Mouse (Mus musculus) liver, postnatal 0 days (tissue): ENCODE results near the gene Mov10l1. TPM values are rescaled to one million over a fixed set of nuclear protein-coding genes. Genes with fewer than 3 reads are reported as not detected.

Experiments
- ATAC-seq: fragments of 200-750 bp; cut with Nextera tagmentation; 2 replicates; pipeline ENCODE4 v1.8.0; 2017; ENCODE audit warnings: mild to moderate bottlenecking, moderate library complexity
- DNase-seq: peaks from one replicate; pipeline ENCODE4 v3.0.0-alpha.2; 2016
- H3K27ac ChIP-seq: fragments of 300-500 bp; sonication (generic); 2 replicates; pipeline ENCODE4 v1.5.1; 2014; ENCODE audit warnings: antibody characterized with exemption, moderate library complexity, mild to moderate bottlenecking, low read depth
- H3K27me3 ChIP-seq: fragments of 300-500 bp; sonication (generic); 2 replicates; pipeline ENCODE4 v1.6.1; 2014; ENCODE audit warnings: low read length, control low read depth, mixed read lengths; ENCODE audit not compliant: insufficient read depth
- H3K36me3 ChIP-seq: fragments of 300-500 bp; sonication (generic); replicated peaks from 2 replicates; pipeline ENCODE4 v1.6.1; 2014; ENCODE audit warnings: mild to moderate bottlenecking, control low read depth, low read length, moderate library complexity, mixed read lengths; ENCODE audit not compliant: insufficient read depth
- H3K4me1 ChIP-seq: fragments of 300-500 bp; sonication (generic); 2 replicates; pipeline ENCODE4 v1.6.1; 2014; ENCODE audit warnings: antibody characterized with exemption, mild to moderate bottlenecking, control low read depth; ENCODE audit not compliant: insufficient read depth
- H3K4me2 ChIP-seq: fragments of 300-500 bp; sonication (generic); 2 replicates; pipeline ENCODE4 v1.6.1; 2014; ENCODE audit warnings: low read depth, mild to moderate bottlenecking, low read length, moderate library complexity, mixed read lengths
- H3K4me3 ChIP-seq: fragments of 300-500 bp; sonication (generic); 2 replicates; pipeline ENCODE4 v1.5.1; 2014; ENCODE audit warnings: low read depth, low read length
- H3K9ac ChIP-seq: fragments of 300-500 bp; sonication (generic); replicated peaks from 2 replicates; pipeline ENCODE4 v1.6.1; 2014; ENCODE audit warnings: mild to moderate bottlenecking, moderate library complexity
- H3K9me3 ChIP-seq: fragments of 300-500 bp; sonication (generic); 2 replicates; pipeline ENCODE4 v1.6.1; 2016; ENCODE audit warnings: mild to moderate bottlenecking, control low read depth, low read length, mixed read lengths
- CTCF ChIP-seq: sonication (generic); IDR thresholded peaks from 2 replicates; pipeline ENCODE4 v1.5.1; 2016; ENCODE audit warnings: antibody characterized with exemption, low read depth
- EP300 ChIP-seq: IDR thresholded peaks from 2 replicates; pipeline ENCODE4 v1.6.1; 2016; ENCODE audit warnings: antibody characterized with exemption, low read depth, mild to moderate bottlenecking
- WGBS: fragments of 180-500 bp; shearing (Covaris S2); extraction: QIAGEN DNeasy Blood & Tissue Kit; methylation state at CpG from one replicate; pipeline ENCODE4 v1.1.7; 2014; ENCODE audit not compliant: insufficient replicate concordance; 5-methylcytosine and 5-hydroxymethylcytosine counted together
- polyA plus RNA-seq: library from polyadenylated mRNA; unstranded; fragments of >200 nt; fragmentation: Nextera tagmentation; extraction: Ambion mirVana; gene quantifications from 2 replicates; pipeline ENCODE4 v1.2.1, GENCODE M21; 2015

Mov10l1 gene
- polyA plus RNA-seq, 1 experiment from 2014 or later, result not detected

DNA sequence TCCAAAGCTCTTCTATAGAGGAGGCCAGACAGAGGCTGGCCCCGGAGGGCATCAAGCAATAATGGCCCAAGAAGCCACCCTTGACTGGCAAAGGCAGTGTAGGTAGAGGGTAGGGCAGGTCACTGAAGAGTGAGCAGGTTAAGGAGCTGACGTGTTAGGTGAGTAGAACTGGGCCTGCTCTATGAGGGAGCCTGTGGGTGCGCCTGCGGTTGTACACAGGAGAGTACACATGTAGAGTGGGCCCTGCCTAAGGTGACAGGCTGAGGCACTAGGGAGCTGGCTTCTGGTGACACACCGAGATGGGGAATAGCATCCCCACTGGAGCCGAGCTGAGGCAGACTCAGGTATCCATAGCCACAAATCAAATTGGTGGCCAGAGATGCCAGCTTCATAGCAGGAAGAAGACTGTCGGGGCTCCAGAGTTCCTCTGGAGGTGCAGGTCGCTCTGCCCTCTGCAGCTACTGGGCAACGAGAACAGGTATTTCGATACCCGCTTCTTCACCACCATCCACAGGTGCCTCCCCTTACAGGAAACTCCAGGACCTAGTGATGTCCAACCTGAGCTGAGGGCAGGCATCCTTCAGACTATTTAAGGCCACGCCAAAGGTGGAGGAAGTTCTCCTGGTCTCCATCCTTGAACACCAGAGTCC lies 78.2 kb downstream of the Mov10l1 start:
- TF ChIP-seq EP300 (no peak), CTCF (no peak)
- no peak overlapping the region for H3K4me2 ChIP-seq
- no peak for ATAC-seq
- no peak overlapping the region for H3K4me3 ChIP-seq
- peaks cover 54% of the 10 kb centered on the region for H3K27me3 ChIP-seq
- no peak overlapping the region for H3K27ac ChIP-seq
- no peaks in the 10 kb centered on the region for H3K9me3 ChIP-seq
- H3K36me3 ChIP-seq, result no peaks in the 10 kb centered on the region
- H3K4me1 ChIP-seq, result no peaks in the 10 kb centered on the region
- whole genome bisulfite sequencing, result 77% methylated on average over 12 of the region's 12 CpGs
- no peak overlapping the region for H3K9ac ChIP-seq
- no peak for DNase-seq

DNA sequence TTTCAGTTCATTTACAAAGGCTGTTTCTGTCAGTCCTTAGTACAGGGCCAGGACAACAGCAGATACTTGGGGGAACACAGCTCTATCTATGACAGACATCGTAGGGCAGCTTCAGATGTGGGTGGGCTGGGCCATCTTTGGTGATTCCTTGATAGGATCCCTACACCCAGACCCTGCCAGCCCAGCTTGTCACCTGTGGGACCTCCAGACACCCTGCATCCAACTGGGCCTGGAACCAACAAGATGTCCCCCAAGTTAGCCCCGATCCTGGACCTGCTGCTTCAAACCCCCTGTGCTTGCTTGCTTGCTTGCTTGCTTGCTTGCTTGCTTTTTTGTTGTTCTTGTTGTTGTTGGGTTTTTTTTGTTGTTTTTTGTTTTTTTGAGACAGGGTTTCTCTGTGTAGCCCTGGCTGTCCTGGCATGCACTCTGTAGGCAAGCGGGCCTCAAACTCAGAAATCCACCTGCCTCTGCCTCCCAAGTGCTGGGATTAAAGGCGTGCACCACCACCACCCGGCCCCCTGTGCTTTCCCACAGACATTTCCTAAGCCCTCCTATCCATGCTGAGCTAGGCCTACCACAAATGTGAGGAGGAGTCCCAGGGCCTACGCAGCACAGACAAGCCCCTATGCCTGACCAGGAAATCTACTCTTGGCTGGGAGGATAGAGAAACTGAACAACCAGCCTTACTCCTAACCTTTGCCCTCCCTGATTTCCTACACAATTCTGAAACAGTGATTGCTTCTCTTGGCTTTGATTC lies 79.2 kb downstream of the Mov10l1 start:
- WGBS, result 82% methylated on average over 6 of the region's 6 CpGs
- H3K4me2 ChIP-seq, result no peak overlapping the region
- H3K9me3 ChIP-seq, result no peaks in the 10 kb centered on the region
- H3K36me3 ChIP-seq, result no peaks in the 10 kb centered on the region
- no peak overlapping the region for H3K9ac ChIP-seq
- no peak overlapping the region for H3K4me3 ChIP-seq
- ATAC-seq (no peak), DNase-seq (no peak)
- H3K27ac ChIP-seq, result no peak overlapping the region
- H3K27me3 ChIP-seq, result peaks cover 58% of the 10 kb centered on the region
- TF ChIP-seq EP300, result no peak
- TF ChIP-seq CTCF, result no peak
- H3K4me1 ChIP-seq, result no peaks in the 10 kb centered on the region

DNA sequence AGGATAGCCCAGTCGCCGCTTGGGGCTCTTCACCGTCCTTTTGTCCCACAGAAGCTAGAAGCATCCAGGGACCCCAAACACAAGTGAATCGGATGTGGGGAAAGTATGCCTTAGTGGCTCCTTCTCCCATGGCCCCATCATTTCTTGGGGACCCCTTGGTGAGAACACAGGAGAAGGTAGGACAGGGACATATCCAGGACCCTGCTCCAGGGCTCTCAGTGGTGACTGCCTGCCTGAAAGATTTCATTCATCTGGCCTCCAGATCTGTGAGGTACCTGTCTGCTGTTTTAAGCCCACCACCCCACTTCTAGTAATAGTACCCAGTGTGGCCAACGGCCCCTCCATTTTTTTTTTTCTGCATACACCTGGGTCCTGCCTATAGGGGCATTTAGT lies 79.8 kb downstream of the Mov10l1 start:
- TF ChIP-seq EP300, result no peak
- no peak for TF ChIP-seq CTCF
- no peaks in the 10 kb centered on the region for H3K9me3 ChIP-seq
- no peak for DNase-seq
- H3K36me3 ChIP-seq, result no peaks in the 10 kb centered on the region
- no peak for ATAC-seq
- no peak overlapping the region for H3K9ac ChIP-seq
- H3K27me3 ChIP-seq, result peaks cover 63% of the 10 kb centered on the region
- H3K4me1 ChIP-seq, result peaks cover 3% of the 10 kb centered on the region; the same call in 1 of the 2 replicates
- no peak overlapping the region for H3K4me3 ChIP-seq
- H3K4me2 ChIP-seq, result no peak overlapping the region
- 79% methylated on average over 5 of the region's 5 CpGs for WGBS
- no peak overlapping the region for H3K27ac ChIP-seq

DNA sequence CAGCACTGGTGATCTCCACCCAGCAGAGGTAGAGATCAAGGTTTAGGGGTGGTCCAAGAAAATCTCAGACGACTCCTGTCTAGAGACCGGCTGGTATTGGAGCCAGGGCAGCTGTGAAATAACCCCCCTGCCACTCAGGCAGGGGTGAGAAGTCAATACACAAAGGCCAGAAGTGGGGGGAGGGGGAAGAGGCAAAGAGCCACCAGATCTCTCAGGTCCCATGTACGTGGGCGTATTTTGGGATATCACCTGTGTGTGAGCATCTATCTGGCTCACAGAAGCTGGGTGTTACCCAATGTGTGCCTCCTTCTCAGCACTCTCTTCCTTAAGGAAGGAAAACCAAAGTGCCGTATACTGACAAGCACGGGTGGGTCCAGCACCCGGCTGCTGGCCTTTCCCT lies 80.3 kb downstream of the Mov10l1 start:
- no peak for DNase-seq
- 62% methylated on average over 7 of the region's 7 CpGs for WGBS
- no peaks in the 10 kb centered on the region for H3K9me3 ChIP-seq
- TF ChIP-seq EP300 (no peak), CTCF (no peak)
- H3K36me3 ChIP-seq, result no peaks in the 10 kb centered on the region
- H3K9ac ChIP-seq, result no peak overlapping the region
- H3K4me3 ChIP-seq, result no peak overlapping the region
- peaks cover 64% of the 10 kb centered on the region for H3K27me3 ChIP-seq
- H3K4me2 ChIP-seq, result no peak overlapping the region
- no peak overlapping the region for H3K27ac ChIP-seq
- ATAC-seq, result no peak
- H3K4me1 ChIP-seq, result peaks cover 3% of the 10 kb centered on the region; the same call in 1 of the 2 replicates

DNA sequence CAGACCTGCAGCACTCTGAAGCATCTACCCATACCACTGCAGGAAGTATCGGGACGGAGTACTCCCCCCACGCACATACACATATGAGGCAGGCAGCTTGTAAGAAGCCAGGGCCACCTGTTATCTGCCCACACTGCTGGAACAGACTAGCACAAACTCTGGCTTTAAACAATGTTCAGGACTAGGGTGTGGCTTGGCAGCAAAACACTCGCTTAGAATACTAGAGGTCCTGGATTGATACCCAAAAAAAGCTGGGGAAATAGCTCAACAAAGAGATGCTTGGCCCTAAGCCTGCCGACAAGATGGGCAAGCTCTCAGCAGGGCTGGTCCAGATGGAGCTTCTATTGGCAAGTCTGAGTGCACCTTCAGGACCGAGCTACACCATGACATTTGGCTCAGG lies 80.8 kb downstream of the Mov10l1 start:
- no peak overlapping the region for H3K4me3 ChIP-seq
- H3K9me3 ChIP-seq, result no peaks in the 10 kb centered on the region
- H3K36me3 ChIP-seq, result no peaks in the 10 kb centered on the region
- DNase-seq (no peak), ATAC-seq (no peak)
- peaks cover 64% of the 10 kb centered on the region for H3K27me3 ChIP-seq
- TF ChIP-seq CTCF, result no peak
- no peak for TF ChIP-seq EP300
- peaks cover 3% of the 10 kb centered on the region; the same call in 1 of the 2 replicates for H3K4me1 ChIP-seq
- WGBS, result 70% methylated on average over 6 of the region's 6 CpGs
- no peak overlapping the region for H3K9ac ChIP-seq
- H3K4me2 ChIP-seq, result no peak overlapping the region
- no peak overlapping the region for H3K27ac ChIP-seq

DNA sequence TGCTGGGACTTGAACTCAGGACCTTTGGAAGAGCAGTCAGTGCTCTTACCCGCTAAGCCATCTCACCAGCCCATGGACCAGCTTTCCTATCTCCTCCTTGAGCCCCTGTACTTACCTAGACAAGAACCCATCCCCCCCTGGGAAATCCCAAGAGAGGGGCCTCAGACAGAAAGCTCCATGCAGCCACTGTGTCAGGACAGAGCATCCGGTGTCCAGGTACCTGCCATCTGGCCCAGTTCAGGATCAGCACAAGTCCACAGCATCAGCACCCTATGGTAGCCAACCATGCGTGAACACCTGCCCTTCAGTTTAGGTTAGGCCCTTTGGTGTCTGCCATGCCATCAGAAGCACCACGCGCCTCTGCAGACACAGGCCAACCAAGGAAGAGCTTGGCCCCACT lies 82.2 kb downstream of the Mov10l1 start:
- no peaks in the 10 kb centered on the region for H3K36me3 ChIP-seq
- H3K27me3 ChIP-seq, result peaks cover 58% of the 10 kb centered on the region
- no peak overlapping the region for H3K4me3 ChIP-seq
- no peak overlapping the region for H3K9ac ChIP-seq
- peaks cover 3% of the 10 kb centered on the region; the same call in 1 of the 2 replicates for H3K4me1 ChIP-seq
- no peak for ATAC-seq
- H3K27ac ChIP-seq, result no peak overlapping the region
- WGBS, result 79% methylated on average over 5 of the region's 5 CpGs
- DNase-seq, result no peak
- H3K4me2 ChIP-seq, result no peak overlapping the region
- TF ChIP-seq CTCF (no peak), EP300 (no peak)
- no peaks in the 10 kb centered on the region for H3K9me3 ChIP-seq
